Mouse (Mus musculus) adrenal gland, postnatal 36 days (tissue): ENCODE measurements around the gene Sfpq. TPM values are rescaled to one million over a fixed set of nuclear protein-coding genes. Genes with fewer than 3 reads are reported as not detected.

Experiments
- total RNA-seq, 2 experiments: library from RNA; stranded (reverse); gene quantifications; 2 replicates each; pipeline ENCODE4 v1.2.3; 2021

Gene Sfpq
- total RNA-seq, 2 experiments from 2014 or later = 145 to 225 TPM

Other genes with a start within 250 kb of the Sfpq start
- 10 to 100 TPM; 42.9 to 46.7 TPM for gene Zmym4, start 53.2 kb upstream of the Sfpq start, total RNA-seq
- 1 to 10 TPM; 7.7 to 7.8 TPM for gene Zmym1, start 39.8 kb downstream of the Sfpq start, total RNA-seq
- 10 to 100 TPM; 12.0 to 15.3 TPM for gene Zmym6, start 56.1 kb downstream of the Sfpq start, total RNA-seq
- 10 to 100 TPM; 14.8 to 22.8 TPM for gene Tmem35b, start 102.4 kb downstream of the Sfpq start, total RNA-seq
- gene Dlgap3, start 147.9 kb downstream of the Sfpq start, total RNA-seq = 1 to 10 TPM; 3.1 to 5.6 TPM
- gene Smim12, start 222.5 kb downstream of the Sfpq start, total RNA-seq = 10 to 100 TPM; 51.5 to 52.6 TPM